ENCODE assay signal across 9 mouse cellular contexts in the genomic region with DNA sequence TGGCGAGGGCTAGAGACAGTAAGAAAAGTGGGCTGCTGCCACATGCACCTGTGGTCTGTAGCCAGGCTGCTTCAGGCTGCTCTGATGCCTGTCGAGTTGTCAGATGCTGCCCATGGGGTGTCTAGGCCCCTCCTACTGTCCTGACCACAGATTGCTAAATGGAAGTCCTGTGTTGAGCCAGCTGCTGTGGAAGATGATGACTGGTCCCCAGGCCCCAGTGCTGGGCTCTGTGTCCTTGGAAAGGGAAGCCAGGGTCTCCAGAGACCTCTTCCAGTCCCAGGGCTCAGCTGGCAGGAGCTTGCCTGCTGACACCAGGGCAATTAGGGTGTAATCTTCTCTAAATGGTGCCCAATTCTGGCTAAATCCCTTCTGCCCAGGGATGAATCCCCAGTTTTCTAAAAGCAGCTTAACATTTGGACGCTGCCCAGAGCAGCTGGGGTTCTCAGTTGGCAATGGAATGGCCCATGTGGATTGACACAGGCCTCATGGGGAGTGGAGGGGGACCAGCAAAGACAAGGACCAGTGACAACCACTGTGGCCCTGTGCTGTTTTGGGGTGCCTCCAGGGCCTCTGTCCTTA. TPM values are rescaled to one million over a fixed set of nuclear protein-coding genes. Genes with fewer than 3 reads are reported as not detected.
DNase-seq lines count a peak whose midpoint lies in the region; ATAC-seq and TF ChIP-seq lines count a peak whose summit lies in the region.
"Had no signal": no experiment of that assay in that cellular context is flagged by ENCODE, and none has a peak within 500 bp of the region (broad histone marks: within the 10 kb centered on the region; RNA-seq: fewer than 3 reads in every experiment).

No protein-coding gene starts in this region.

- no peak for TF ChIP-seq CTCF in cortical plate, adult 2 months (IDR thresholded peaks at IDR 0.05; ENCODE audit: extremely low read depth, insufficient read depth, low read length)
- TF ChIP-seq CTCF in heart, postnatal 0 days (IDR thresholded peaks at IDR 0.05; ENCODE audit: low read depth): no peak

- H3K4me2 ChIP-seq in heart, postnatal 0 days (ENCODE audit: low read depth, low read length): no peak overlapping the region
- no peak overlapping the region for H3K4me2 ChIP-seq in midbrain, embryonic 16.5 days (ENCODE audit: low read length)

- no peak for TF ChIP-seq EP300 in heart, postnatal 0 days (IDR thresholded peaks at IDR 0.05; ENCODE audit: low read depth)

- TF ChIP-seq POLR2A in cortical plate, adult 2 months (IDR thresholded peaks at IDR 0.05; ENCODE audit: extremely low read depth, insufficient read depth, low read length): no peak

- no peaks in the 10 kb centered on the region for H3K27me3 ChIP-seq in heart, postnatal 0 days (ENCODE audit: control insufficient read depth, insufficient read depth, low read length)
- H3K27me3 ChIP-seq in midbrain, embryonic 16.5 days (ENCODE audit: control insufficient read depth, insufficient read depth, low read depth, low read length): no peaks in the 10 kb centered on the region

- H3K4me3 ChIP-seq in cortical plate, adult 2 months (ENCODE audit: insufficient read depth, low read length): no peak overlapping the region
- no peak overlapping the region for H3K4me3 ChIP-seq in heart, postnatal 0 days (ENCODE audit: low read depth, low read length)
- no peak overlapping the region for H3K4me3 ChIP-seq in midbrain, embryonic 16.5 days (ENCODE audit: low read depth, low read length)

- H3K9ac ChIP-seq in heart, postnatal 0 days (replicated peaks; ENCODE audit: low read depth, low read length): no peak overlapping the region
- H3K9ac ChIP-seq in midbrain, embryonic 16.5 days (ENCODE audit: low read depth, low read length): no peak overlapping the region

- H3K4me1 ChIP-seq in cortical plate, adult 2 months (ENCODE audit: control insufficient read depth, insufficient read depth, low read length): peaks cover 15% of the 10 kb centered on the region
- H3K4me1 ChIP-seq in heart, postnatal 0 days (ENCODE audit: control insufficient read depth, insufficient read depth): peaks cover 75% of the 10 kb centered on the region
- H3K4me1 ChIP-seq in midbrain, embryonic 16.5 days (ENCODE audit: control insufficient read depth, insufficient read depth, low read length): peaks cover 18% of the 10 kb centered on the region

- DNase-seq in frontal cortex, postnatal 10 days (ENCODE audit: low spot score in 2 of 2): no peak
- no peak for DNase-seq in heart, postnatal 0 days (ENCODE audit: low spot score)
- no peak for DNase-seq in right cerebral cortex, adult 2 months (ENCODE audit: low spot score in 2 of 2)
- DNase-seq in spleen, postnatal 36 days (ENCODE audit: low spot score in 2 of 2): no peak

- H3K27ac ChIP-seq in cortical plate, adult 2 months (ENCODE audit: insufficient read depth, low read length): peak overlapping the region; percentile 16
- peak overlapping the region; percentile 71 for H3K27ac ChIP-seq in heart, postnatal 0 days (ENCODE audit: low read depth)
- peak overlapping the region; percentile 38; the same call in 1 of the 2 replicates for H3K27ac ChIP-seq in midbrain, embryonic 16.5 days (ENCODE audit: low read length)

- no peaks in the 10 kb centered on the region for H3K9me3 ChIP-seq in heart, postnatal 0 days (replicated peaks; ENCODE audit: control insufficient read depth, low read length)
- no peaks in the 10 kb centered on the region for H3K9me3 ChIP-seq in midbrain, embryonic 16.5 days (replicated peaks; ENCODE audit: control insufficient read depth, low read length, poor library complexity, severe bottlenecking)
- H3K9me3 ChIP-seq: G1E had no signal

- H3K36me3 ChIP-seq in heart, postnatal 0 days (replicated peaks; ENCODE audit: control insufficient read depth, insufficient read depth, low read length): no peaks in the 10 kb centered on the region
- no peaks in the 10 kb centered on the region for H3K36me3 ChIP-seq in midbrain, embryonic 16.5 days (ENCODE audit: control insufficient read depth, insufficient read depth, low read length)

- ATAC-seq in frontal cortex, adult (ENCODE audit: low TSS enrichment): peak; percentile 15; the same call in 1 of the 2 replicates
- no peak for ATAC-seq in heart, postnatal 0 days (ENCODE audit: insufficient read depth, low read depth)
- peak; percentile 49; the same call in 1 of the 2 replicates for ATAC-seq in midbrain, embryonic 16.5 days
- ATAC-seq in erythroblast, adult 5-6 weeks (replicated peaks; ENCODE audit: low FRiP score, poor library complexity, severe bottlenecking): no peak

- WGBS in heart, postnatal 0 days: 29% methylated on average over 3 of the region's 3 CpGs
- 29% methylated on average over 3 of the region's 3 CpGs for WGBS in midbrain, embryonic 16.5 days

RNA-seq across cellular contexts. Expression of a gene that starts 11.3 kb away (rescaled TPM):
- polyA plus RNA-seq in cortical plate, adult 2 months (2012; rRNA removed): 49.5 and 52.0 TPM in 2 replicates
- 54.2 and 62.6 TPM in 2 replicates for total RNA-seq in heart, postnatal 0 days (2014; rRNA removed; ENCODE audit: low replicate concordance)
- 43.5 and 45.4 TPM in 2 replicates for polyA plus RNA-seq in heart, postnatal 0 days (2015; fragmentation: Nextera tagmentation; extraction: Ambion mirVana)
- polyA plus RNA-seq in midbrain, embryonic 16.5 days (2015; fragmentation: Nextera tagmentation; extraction: Ambion mirVana): 26.2 and 28.3 TPM in 2 replicates
- 4.4 and 6.3 TPM in 2 replicates for total RNA-seq in erythroblast, adult 5-6 weeks (2015; ENCODE audit: low replicate concordance)
- total RNA-seq in erythroblast, adult 5-6 weeks (2017; ENCODE audit: low replicate concordance): 9.1 and 15.9 TPM in 2 replicates

RNA-seq across cellular contexts. Expression of a gene that starts 32.6 kb away (rescaled TPM):
- polyA plus RNA-seq in cortical plate, adult 2 months (2012; rRNA removed): 5.8 and 6.2 TPM in 2 replicates
- 0.93 and 1.6 TPM in 2 replicates for total RNA-seq in heart, postnatal 0 days (2014; rRNA removed; ENCODE audit: low replicate concordance)
- 0.04 and 0.05 TPM in 2 replicates for polyA plus RNA-seq in heart, postnatal 0 days (2015; fragmentation: Nextera tagmentation; extraction: Ambion mirVana)
- polyA plus RNA-seq in midbrain, embryonic 16.5 days (2015; fragmentation: Nextera tagmentation; extraction: Ambion mirVana): 2.7 and 3.2 TPM in 2 replicates
- 3.1 and 3.3 TPM in 2 replicates for total RNA-seq in erythroblast, adult 5-6 weeks (2015; ENCODE audit: low replicate concordance)
- 5.9 and 6.7 TPM in 2 replicates for total RNA-seq in erythroblast, adult 5-6 weeks (2017; ENCODE audit: low replicate concordance)

Comparison
In these comparisons a context has a peak if more than half of its experiments do, and no peak if none do; other contexts are left out.
1. ATAC-seq: peak in frontal cortex, adult (single experiment) and midbrain, embryonic 16.5 days (single experiment); none in heart, postnatal 0 days (single experiment) and erythroblast, adult 5-6 weeks (single experiment).
2. H3K27ac ChIP-seq: peak in every context shown above with its lines; median percentile 71 in heart, postnatal 0 days; 38 in midbrain, embryonic 16.5 days; 16 in cortical plate, adult 2 months.